ENCODE assay signal across 8 mouse cellular contexts in genomic region chr4:48279498-48280134, GRCm38 (mm10). TPM values are rescaled to one million over a fixed set of nuclear protein-coding genes. Genes with fewer than 3 reads are reported as not detected.
DNase-seq lines count a peak whose midpoint lies in the region; ATAC-seq lines count a peak whose summit lies in the region.

TSS of gene Erp44 (minus strand) at chr4:48279558.
TSS of gene Invs (plus strand) at chr4:48279760.

- peak within 1 kb of the TSS; percentile 89 to 95 for H3K4me3 ChIP-seq in heart, embryonic 14.5 days (ENCODE audit: control insufficient read depth in 1 of 2, insufficient read depth in 1 of 2, low read depth in 1 of 2, low read length in 2 of 2)
- peak within 1 kb of the TSS; percentile 85 for H3K4me3 ChIP-seq in liver, embryonic 13.5 days (replicated peaks)
- peak within 1 kb of the TSS; percentile 96 for H3K4me3 ChIP-seq in stomach, embryonic 16.5 days (replicated peaks; ENCODE audit: low read length)

- ATAC-seq in CD4-positive, CD25-positive, alpha-beta regulatory T cell, adult 4 months: peak; percentile 96
- ATAC-seq in heart, embryonic 14.5 days (ENCODE audit: insufficient number of reproducible peaks, insufficient read depth, low FRiP score, low read depth): peak; percentile 100
- peak; percentile 99 for ATAC-seq in liver, embryonic 13.5 days (ENCODE audit: low read depth)
- ATAC-seq in stomach, embryonic 16.5 days (ENCODE audit: insufficient read depth, low FRiP score): peak; percentile 100

- peaks cover 0 to 10% of the 10 kb centered on the region in 2 experiments; a peak in 3 of 4 replicates for H3K4me1 ChIP-seq in heart, embryonic 14.5 days (ENCODE audit: control insufficient read depth in 2 of 2, insufficient read depth in 2 of 2, low read length in 2 of 2)
- peaks cover 26% of the 10 kb centered on the region for H3K4me1 ChIP-seq in liver, embryonic 13.5 days (replicated peaks)
- H3K4me1 ChIP-seq in stomach, embryonic 16.5 days (ENCODE audit: control insufficient read depth, insufficient read depth, low read length): peaks cover 8% of the 10 kb centered on the region

- no peaks in the 10 kb centered on the region for H3K9me3 ChIP-seq in heart, embryonic 14.5 days (ENCODE audit: control insufficient read depth, low read length)
- H3K9me3 ChIP-seq in liver, embryonic 13.5 days (replicated peaks): no peaks in the 10 kb centered on the region
- H3K9me3 ChIP-seq in stomach, embryonic 16.5 days (replicated peaks; ENCODE audit: control insufficient read depth, low read length): no peaks in the 10 kb centered on the region

- peak within 1 kb of the TSS; percentile 89 for H3K9ac ChIP-seq in heart, embryonic 14.5 days (ENCODE audit: low read length)
- H3K9ac ChIP-seq in liver, embryonic 13.5 days: peak within 1 kb of the TSS; percentile 92
- H3K9ac ChIP-seq in stomach, embryonic 16.5 days (ENCODE audit: low read length): peak within 1 kb of the TSS; percentile 95

- H3K36me3 ChIP-seq in heart, embryonic 14.5 days (ENCODE audit: control insufficient read depth, insufficient read depth, low read length): peaks cover 5% of the 10 kb centered on the region; the same call in 1 of the 2 replicates
- H3K36me3 ChIP-seq in liver, embryonic 13.5 days: no peaks in the 10 kb centered on the region
- no peaks in the 10 kb centered on the region for H3K36me3 ChIP-seq in stomach, embryonic 16.5 days (ENCODE audit: control insufficient read depth, insufficient read depth, low read length)

- peak; percentile 91 for DNase-seq in c-Kit-negative CD71-positive TER-119-positive erythroid progenitor cells, embryonic 14.5 days (ENCODE audit: low read depth, low spot score)
- DNase-seq in fibroblast of lung, adult 2 months (ENCODE audit: low read depth): peak; percentile 98
- DNase-seq in kidney, postnatal 14 days: peak; percentile 96
- peak; percentile 92 for DNase-seq in liver, embryonic 13.5 days
- DNase-seq in neural tube, embryonic 10.5 days (ENCODE audit: extremely low spot score, low spot score): peak; percentile 92

- no peaks in the 10 kb centered on the region for H3K27me3 ChIP-seq in heart, embryonic 14.5 days (ENCODE audit: control insufficient read depth, insufficient read depth, low read length)
- H3K27me3 ChIP-seq in liver, embryonic 13.5 days: no peaks in the 10 kb centered on the region
- H3K27me3 ChIP-seq in stomach, embryonic 16.5 days (ENCODE audit: control insufficient read depth, insufficient read depth, low read length): no peaks in the 10 kb centered on the region

- peak within 1 kb of the TSS; percentile 51 to 66 for H3K27ac ChIP-seq in heart, embryonic 14.5 days (replicated peaks in 1 of 2; ENCODE audit: control insufficient read depth in 1 of 2, insufficient read depth in 1 of 2, low read depth in 2 of 2, low read length in 2 of 2)
- peak within 1 kb of the TSS; percentile 80 for H3K27ac ChIP-seq in liver, embryonic 13.5 days
- peak within 1 kb of the TSS; percentile 85 for H3K27ac ChIP-seq in stomach, embryonic 16.5 days (ENCODE audit: low read length)

- H3K4me2 ChIP-seq in heart, embryonic 14.5 days (ENCODE audit: low read length): peak within 1 kb of the TSS; percentile 84
- peak within 1 kb of the TSS; percentile 85 for H3K4me2 ChIP-seq in liver, embryonic 13.5 days
- peak within 1 kb of the TSS; percentile 72 for H3K4me2 ChIP-seq in stomach, embryonic 16.5 days (ENCODE audit: low read depth, low read length)

- WGBS in heart, embryonic 14.5 days: 0% methylated on average over 41 of the region's 41 CpGs
- 0% methylated on average over 41 of the region's 41 CpGs for WGBS in liver, embryonic 13.5 days (ENCODE audit: insufficient replicate concordance)
- under 1% methylated on average over 41 of the region's 41 CpGs for WGBS in stomach, embryonic 16.5 days

RNA-seq across cellular contexts. Expression of gene Erp44, which starts in this region (rescaled TPM):
- 10 to 100 TPM; 45.4 to 68.3 TPM for polyA plus RNA-seq in CD4-positive, CD25-positive, alpha-beta regulatory T cell, adult 4 months (2017; shearing (Covaris generic))
- polyA plus RNA-seq in heart, embryonic 14.5 days (2014; fragmentation: Nextera tagmentation; extraction: Ambion mirVana): 47.9 and 49.1 TPM in 2 replicates
- 47.2 and 61.6 TPM in 2 replicates for polyA plus RNA-seq in liver, embryonic 13.5 days (2015; fragmentation: Nextera tagmentation; extraction: Ambion mirVana)
- polyA plus RNA-seq in stomach, embryonic 16.5 days (2015; fragmentation: Nextera tagmentation; extraction: Ambion mirVana): 120 and 125 TPM in 2 replicates

RNA-seq across cellular contexts. Expression of gene Invs, which starts in this region (rescaled TPM):
- 10 to 100 TPM in 1 of 2 experiments, 1 to 10 TPM in 1; 8.6 to 11.4 TPM for polyA plus RNA-seq in CD4-positive, CD25-positive, alpha-beta regulatory T cell, adult 4 months (2017; shearing (Covaris generic))
- 4.2 and 4.4 TPM in 2 replicates for polyA plus RNA-seq in heart, embryonic 14.5 days (2014; fragmentation: Nextera tagmentation; extraction: Ambion mirVana)
- 2.0 and 2.2 TPM in 2 replicates for polyA plus RNA-seq in liver, embryonic 13.5 days (2015; fragmentation: Nextera tagmentation; extraction: Ambion mirVana)
- polyA plus RNA-seq in stomach, embryonic 16.5 days (2015; fragmentation: Nextera tagmentation; extraction: Ambion mirVana): 9.2 and 10.2 TPM in 2 replicates

Comparison
In these comparisons a context has a peak if more than half of its experiments do, and no peak if none do; other contexts are left out.
1. Peak in every context shown above with its lines: DNase-seq, ATAC-seq, H3K4me3 ChIP-seq and H3K27ac ChIP-seq.